Mouse (Mus musculus): ENCODE results near the gene Rps8. TPM values are rescaled to one million over a fixed set of nuclear protein-coding genes. Genes with fewer than 3 reads are reported as not detected.

The Rps8 gene
- total RNA-seq, 2 experiments from 2014 or later, result 556 to 596 TPM

- DNase-seq (ENCODE audit: low spot score in 2 of 2), result peak; percentile 81 to 83
Observed at GRCm38 (mm10) chr4:117125348-117125909, 30.6 kb downstream of the Rps8 start, which contains the start of gene Btbd19. Gene Btbd19 (minus strand): TSS chr4:117125725.

GRCm38 (mm10) chr4:117124518-117125347 lies 31.3 kb downstream of the Rps8 start:
- DNase-seq (ENCODE audit: low spot score in 2 of 2), result peak in 1 of 2 experiments; percentile 37

- no peak for DNase-seq (ENCODE audit: low spot score in 2 of 2)
Observed at GRCm38 (mm10) chr4:117124218-117124517, 31.9 kb downstream of the Rps8 start.

- no peak for DNase-seq (ENCODE audit: low spot score in 2 of 2)
Observed at GRCm38 (mm10) chr4:117123546-117124217, 32.4 kb downstream of the Rps8 start.

- DNase-seq (ENCODE audit: low spot score in 2 of 2), result no peak
Observed at GRCm38 (mm10) chr4:117122209-117122608, 33.8 kb downstream of the Rps8 start.

- peak; percentile 88 to 89 for DNase-seq (ENCODE audit: low spot score in 2 of 2)
Observed at GRCm38 (mm10) chr4:117120445-117121414, 35.3 kb downstream of the Rps8 start.

GRCm38 (mm10) chr4:117120052-117120444 lies 36.0 kb downstream of the Rps8 start:
- DNase-seq (ENCODE audit: low spot score in 2 of 2), result no peak

GRCm38 (mm10) chr4:117119636-117120035 lies 36.4 kb downstream of the Rps8 start:
- DNase-seq (ENCODE audit: low spot score in 2 of 2), result no peak

- DNase-seq (ENCODE audit: low spot score in 2 of 2), result no peak
Observed at GRCm38 (mm10) chr4:117117931-117118330, 38.1 kb downstream of the Rps8 start.

GRCm38 (mm10) chr4:117115592-117115991 lies 40.5 kb downstream of the Rps8 start:
- no peak for DNase-seq (ENCODE audit: low spot score in 2 of 2)

GRCm38 (mm10) chr4:117113237-117113636 lies 42.8 kb downstream of the Rps8 start:
- no peak for DNase-seq (ENCODE audit: low spot score in 2 of 2)

- no peak for DNase-seq (ENCODE audit: low spot score in 2 of 2)
Observed at GRCm38 (mm10) chr4:117110985-117111384, 45.1 kb downstream of the Rps8 start.

GRCm38 (mm10) chr4:117110249-117110648 lies 45.8 kb downstream of the Rps8 start:
- no peak for DNase-seq (ENCODE audit: low spot score in 2 of 2)

GRCm38 (mm10) chr4:117109330-117109729 lies 46.7 kb downstream of the Rps8 start:
- no peak for DNase-seq (ENCODE audit: low spot score in 2 of 2)

GRCm38 (mm10) chr4:117108524-117108849 lies 47.6 kb downstream of the Rps8 start:
- no peak for DNase-seq (ENCODE audit: low spot score in 2 of 2)

- DNase-seq (ENCODE audit: low spot score in 2 of 2), result no peak
Observed at GRCm38 (mm10) chr4:117107813-117108523, 48.1 kb downstream of the Rps8 start.

GRCm38 (mm10) chr4:117105127-117105526 lies 50.9 kb downstream of the Rps8 start:
- DNase-seq (ENCODE audit: low spot score in 2 of 2), result no peak

GRCm38 (mm10) chr4:117104672-117105071 lies 51.4 kb downstream of the Rps8 start:
- DNase-seq (ENCODE audit: low spot score in 2 of 2), result no peak

Data from layer of hippocampus, postnatal 10 days (tissue).